Mouse (Mus musculus): ENCODE measurements around the gene Kcnn3. TPM values are rescaled to one million over a fixed set of nuclear protein-coding genes. Genes with fewer than 3 reads are reported as not detected.

The Kcnn3 gene
- total RNA-seq, 1 experiment from 2014 or later, result not detected

DNA sequence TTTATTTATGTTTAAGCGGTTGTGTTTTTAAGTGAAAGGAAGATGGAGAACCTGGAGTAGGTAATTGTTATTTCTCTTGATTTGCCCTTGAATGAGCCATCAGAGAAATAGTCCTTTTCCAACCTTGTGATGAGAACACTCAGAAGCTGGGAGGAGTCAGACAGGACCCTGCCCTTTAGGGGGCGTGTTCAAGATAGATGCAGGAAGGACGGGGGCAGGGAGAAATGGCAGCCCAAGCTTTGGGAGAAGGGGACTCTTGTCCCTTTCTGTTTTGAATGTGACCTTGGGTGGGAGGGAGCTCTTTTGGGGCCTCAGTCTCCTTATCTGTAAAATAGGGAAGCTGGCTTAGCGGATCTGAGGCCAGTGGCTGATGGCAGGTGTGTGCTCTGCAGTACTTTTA is 34.0 kb downstream of the Kcnn3 start:
- ATAC-seq (replicated peaks; ENCODE audit: insufficient number of reproducible peaks, low FRiP score, low TSS enrichment, poor library complexity, severe bottlenecking), result no peak

DNA sequence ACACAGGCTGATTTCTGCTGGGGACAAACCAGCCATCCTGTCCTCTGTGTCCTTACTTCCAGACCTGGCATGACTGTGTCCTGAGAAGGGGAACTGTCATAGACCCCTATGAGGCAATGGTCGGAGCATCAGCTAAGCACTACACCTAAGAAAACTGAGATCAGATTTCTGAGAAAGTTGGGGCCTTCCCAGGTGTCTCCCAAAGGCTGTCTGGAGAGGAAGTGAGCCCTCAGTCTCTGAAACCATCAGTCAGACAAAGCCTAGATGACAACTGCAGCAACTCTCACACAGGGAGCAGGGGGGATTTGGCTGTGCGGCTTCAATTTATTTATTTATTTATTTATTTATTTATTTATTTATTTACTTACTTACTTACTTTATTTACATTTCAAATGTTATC is 34.6 kb downstream of the Kcnn3 start:
- no peak for ATAC-seq (replicated peaks; ENCODE audit: insufficient number of reproducible peaks, low FRiP score, low TSS enrichment, poor library complexity, severe bottlenecking)

DNA sequence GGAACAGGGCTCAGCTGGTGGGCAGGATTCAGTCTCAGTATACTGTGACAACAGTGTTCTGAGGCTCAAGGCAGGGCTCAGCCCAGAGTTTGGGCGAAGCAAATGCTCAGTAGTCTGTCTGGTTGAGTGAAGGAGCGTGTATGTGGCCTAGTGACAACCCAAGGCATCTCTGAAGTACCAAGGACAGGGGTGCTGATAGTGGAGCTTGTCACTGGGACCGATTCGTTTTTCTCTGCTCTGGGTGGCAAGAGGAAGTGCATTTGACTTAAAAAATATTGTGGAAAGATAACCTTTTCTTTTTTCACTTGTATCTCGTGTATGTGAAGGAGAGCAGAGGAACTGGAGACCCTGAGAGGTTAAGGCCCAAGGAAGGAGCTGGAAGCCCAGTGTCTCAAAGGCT is 37.8 kb downstream of the Kcnn3 start:
- no peak for ATAC-seq (replicated peaks; ENCODE audit: insufficient number of reproducible peaks, low FRiP score, low TSS enrichment, poor library complexity, severe bottlenecking)

DNA sequence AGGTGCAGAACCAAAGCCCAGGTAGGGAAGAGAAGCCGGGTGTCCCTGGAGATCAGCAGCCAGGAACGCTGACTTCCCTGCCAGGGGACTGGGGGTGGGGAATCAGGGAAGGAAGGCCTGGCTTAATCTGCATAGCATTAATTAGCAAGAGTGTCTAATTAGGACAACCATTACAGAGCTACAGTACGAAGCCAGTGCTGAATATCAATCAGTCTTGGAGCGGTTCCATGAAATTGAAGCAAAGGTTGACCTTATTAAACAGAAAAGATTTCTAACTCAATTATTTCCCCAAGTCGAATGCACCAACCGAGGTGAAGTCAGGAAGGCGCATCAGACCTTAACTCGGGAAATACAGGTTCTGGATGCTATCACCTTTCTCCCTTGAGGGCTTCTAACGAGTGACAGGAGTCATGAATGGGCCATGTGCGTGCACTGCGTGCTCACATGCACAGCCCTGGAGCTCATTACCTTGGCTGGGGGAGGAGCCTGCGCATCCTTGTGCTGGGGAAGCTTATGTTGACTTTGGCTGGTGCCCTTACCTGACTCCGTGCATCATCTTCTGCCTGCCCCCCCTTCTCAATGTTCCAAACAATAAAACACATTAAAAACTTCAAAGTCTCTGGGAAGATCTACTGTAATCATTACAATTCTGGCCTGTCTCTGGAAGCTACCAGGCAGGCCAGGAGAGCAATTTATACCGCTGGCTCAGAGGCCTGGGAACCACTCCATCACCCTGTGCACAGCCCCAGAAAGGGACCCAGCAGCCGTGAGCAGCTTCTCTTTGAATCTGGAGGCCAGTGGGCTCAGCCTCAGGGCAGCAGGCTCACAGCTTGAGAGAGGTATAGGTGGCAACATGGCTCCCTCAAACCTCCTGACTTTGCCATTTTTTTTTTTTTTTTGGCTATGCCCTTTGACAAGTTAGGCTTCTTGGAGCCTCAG is 39.3 kb downstream of the Kcnn3 start:
- ATAC-seq (replicated peaks; ENCODE audit: insufficient number of reproducible peaks, low FRiP score, low TSS enrichment, poor library complexity, severe bottlenecking), result no peak

DNA sequence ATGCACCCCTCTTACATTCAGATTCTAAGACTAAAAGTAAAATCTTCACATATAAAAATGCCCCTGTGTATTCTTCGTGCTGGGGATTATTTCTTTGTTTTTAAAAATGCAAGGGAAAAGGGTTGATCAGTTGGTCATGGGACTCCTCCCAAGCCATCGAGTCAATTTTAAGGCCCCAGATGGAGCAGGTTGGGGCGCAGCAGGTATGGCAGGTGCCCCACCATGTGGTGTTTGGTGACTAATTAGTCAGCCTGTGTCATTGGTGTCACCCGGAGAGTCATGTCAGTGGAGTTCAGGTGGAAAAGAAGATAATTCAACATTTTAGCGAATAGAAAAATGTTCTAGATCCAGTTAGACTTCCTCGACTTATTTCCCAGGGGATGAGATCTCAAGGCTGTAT is 41.4 kb downstream of the Kcnn3 start:
- ATAC-seq (replicated peaks; ENCODE audit: insufficient number of reproducible peaks, low FRiP score, low TSS enrichment, poor library complexity, severe bottlenecking), result no peak

DNA sequence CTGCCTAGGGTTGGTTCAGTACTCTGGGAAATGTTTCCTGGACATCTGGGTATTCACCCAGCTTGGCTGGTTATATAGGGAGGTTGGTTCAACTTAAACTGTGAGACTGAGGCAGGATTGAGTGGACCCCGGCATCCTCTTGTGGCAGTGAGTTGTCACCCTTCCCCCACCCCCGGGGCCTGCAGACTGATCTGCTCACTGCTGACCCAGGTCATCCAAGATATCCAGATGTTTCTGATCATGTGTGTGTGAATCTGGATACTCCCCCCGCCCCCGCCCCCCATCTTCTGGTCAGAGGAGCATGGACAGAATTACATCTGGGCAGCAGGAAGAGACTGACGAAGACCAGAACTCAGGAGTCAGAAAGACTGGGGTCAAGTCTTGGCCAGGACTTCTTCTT is 45.4 kb downstream of the Kcnn3 start:
- no peak for ATAC-seq (replicated peaks; ENCODE audit: insufficient number of reproducible peaks, low FRiP score, low TSS enrichment, poor library complexity, severe bottlenecking)

DNA sequence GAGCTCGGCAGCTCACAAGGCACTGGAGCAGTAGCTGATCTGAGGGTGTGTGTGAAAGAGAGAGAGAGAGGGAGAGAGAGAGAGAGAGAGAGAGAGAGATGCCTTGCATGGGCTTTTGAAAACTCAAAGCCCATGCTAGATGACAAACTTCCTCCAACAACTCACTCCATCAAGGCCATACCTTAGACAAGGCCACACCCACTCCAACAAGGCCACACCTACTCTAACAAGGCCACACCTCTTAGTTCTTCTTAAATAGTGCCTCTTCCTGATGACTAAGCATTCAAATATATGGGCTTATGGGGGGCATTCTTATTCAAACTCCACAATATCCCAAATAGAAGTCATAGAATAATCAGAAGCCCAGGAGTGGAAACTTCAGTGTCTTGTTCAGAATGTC is 49.1 kb downstream of the Kcnn3 start:
- ATAC-seq (replicated peaks; ENCODE audit: insufficient number of reproducible peaks, low FRiP score, low TSS enrichment, poor library complexity, severe bottlenecking), result no peak

DNA sequence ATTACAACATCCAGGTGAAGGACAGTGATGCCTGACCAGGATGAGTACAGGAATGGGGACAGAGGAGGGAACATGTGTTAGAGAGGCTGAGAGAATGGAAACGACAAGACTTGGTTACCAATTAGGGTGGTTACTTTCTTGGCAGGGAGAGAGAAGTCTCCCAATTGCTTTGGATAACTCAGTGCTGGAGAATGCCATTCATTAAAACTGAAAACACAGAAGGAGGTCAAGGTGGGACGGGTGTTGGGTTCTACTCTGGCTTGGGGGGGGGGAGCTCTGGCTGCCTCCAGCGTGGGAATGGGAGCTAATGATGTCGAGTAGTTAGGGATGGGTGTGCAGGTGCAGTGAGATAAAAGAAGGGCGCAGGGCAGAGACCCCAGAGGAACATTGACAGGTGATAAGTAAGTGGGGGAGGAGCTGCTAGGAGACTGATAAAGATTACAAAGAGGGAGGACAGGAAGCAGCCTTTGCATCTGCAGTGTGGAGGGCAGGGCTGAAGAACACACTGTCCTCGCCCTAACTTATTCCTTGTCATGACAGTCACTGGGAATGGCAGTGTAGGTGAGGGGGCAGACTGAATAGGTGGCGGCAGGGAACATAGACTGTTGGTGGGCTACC is 49.9 kb downstream of the Kcnn3 start:
- no peak for ATAC-seq (replicated peaks; ENCODE audit: insufficient number of reproducible peaks, low FRiP score, low TSS enrichment, poor library complexity, severe bottlenecking)

DNA sequence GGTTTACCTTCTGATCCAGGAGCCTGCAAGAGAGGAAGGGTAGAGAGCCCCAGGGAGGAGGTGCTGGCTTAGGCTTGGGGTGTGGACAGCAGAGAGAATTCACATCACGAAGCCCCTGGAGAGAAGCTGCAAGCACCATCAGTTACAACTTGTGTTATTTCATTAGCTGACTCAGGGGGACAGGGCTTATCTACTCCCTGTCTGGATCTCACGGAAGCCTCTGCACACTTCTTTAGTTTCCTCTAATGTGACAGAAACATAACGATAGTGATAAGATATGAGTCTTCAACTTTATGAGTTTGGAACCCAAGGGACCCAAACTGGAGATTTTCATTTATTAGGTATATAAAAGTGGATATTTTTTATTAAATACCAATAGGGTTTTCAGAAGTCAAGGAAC is 50.4 kb downstream of the Kcnn3 start:
- no peak for ATAC-seq (replicated peaks; ENCODE audit: insufficient number of reproducible peaks, low FRiP score, low TSS enrichment, poor library complexity, severe bottlenecking)

DNA sequence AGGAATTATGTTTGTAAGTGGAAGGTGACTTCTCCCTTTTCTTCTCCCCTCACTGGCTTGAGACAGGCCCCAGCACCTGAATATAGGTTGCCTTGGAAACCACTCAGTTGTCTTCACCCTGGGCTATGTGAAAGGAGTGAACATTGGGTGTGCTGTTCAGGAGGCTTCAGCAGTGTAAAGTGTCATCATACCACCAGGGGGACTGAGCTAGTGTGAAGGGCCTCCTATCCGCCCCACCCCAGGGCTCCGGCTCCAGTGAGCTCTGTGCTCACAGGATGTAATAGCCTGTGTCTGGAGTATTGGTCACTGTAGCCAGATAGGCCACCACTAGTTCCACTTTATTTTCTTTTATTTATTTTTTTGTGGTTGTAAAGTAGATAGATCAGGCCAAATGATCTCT is 54.3 kb downstream of the Kcnn3 start:
- ATAC-seq (replicated peaks; ENCODE audit: insufficient number of reproducible peaks, low FRiP score, low TSS enrichment, poor library complexity, severe bottlenecking), result no peak

DNA sequence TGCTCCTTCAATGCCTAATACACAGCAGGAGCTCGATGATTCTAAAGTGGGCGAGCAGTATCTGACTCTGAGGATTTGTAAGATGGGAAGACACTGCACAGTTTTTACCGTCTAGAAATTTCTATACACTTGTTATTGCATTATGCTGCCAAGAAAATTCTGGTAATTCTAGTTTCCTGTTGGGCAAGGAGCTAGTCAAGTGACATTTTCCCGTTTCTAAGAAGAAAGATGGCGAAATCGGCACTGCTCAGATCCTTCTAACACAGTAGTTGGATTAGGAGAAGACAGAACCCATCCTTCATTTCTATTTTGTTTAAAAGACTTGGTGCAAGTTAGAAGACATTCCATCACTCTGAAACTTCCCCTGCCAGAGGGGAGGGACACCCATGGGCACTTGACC is 56.4 kb downstream of the Kcnn3 start:
- ATAC-seq (replicated peaks; ENCODE audit: insufficient number of reproducible peaks, low FRiP score, low TSS enrichment, poor library complexity, severe bottlenecking), result no peak

DNA sequence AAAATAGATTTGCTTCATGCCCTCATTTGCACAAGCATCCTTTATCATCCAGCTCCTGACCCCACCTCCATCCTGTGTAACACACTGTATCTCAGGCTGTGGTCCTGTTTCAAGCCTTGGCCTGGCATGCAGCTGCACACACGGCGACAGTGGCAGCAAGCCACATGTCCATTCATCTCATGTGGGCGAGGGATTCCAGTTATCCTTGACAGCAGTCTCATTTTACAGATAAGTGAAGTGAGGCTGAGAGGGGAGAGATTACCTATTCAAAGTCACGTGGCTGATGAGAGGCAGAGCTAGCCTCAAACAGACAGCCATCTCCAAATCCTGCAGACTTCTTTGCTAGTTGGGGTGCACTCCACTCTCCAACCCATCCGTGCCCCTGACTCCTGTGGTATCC is 57.2 kb downstream of the Kcnn3 start:
- no peak for ATAC-seq (replicated peaks; ENCODE audit: insufficient number of reproducible peaks, low FRiP score, low TSS enrichment, poor library complexity, severe bottlenecking)

DNA sequence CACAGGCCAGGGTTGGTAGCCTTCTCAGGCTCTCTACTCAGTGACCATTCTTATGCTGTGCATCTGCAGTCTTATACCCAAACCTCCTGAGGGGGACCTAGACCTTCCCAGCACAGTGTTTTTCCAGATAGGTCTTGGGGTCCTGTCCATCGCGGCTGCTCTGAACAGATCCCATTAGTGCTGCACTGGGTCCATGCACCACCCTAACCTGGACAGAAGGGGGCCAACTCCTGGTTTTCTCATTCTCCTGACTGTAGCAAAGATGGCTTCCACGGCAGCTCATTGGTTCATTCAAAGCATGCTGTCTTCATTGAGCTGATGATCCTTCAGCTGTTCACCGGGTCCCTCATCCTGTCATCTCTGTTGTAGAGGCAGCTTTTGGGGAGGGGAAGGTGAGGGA is 58.1 kb downstream of the Kcnn3 start:
- no peak for ATAC-seq (replicated peaks; ENCODE audit: insufficient number of reproducible peaks, low FRiP score, low TSS enrichment, poor library complexity, severe bottlenecking)

DNA sequence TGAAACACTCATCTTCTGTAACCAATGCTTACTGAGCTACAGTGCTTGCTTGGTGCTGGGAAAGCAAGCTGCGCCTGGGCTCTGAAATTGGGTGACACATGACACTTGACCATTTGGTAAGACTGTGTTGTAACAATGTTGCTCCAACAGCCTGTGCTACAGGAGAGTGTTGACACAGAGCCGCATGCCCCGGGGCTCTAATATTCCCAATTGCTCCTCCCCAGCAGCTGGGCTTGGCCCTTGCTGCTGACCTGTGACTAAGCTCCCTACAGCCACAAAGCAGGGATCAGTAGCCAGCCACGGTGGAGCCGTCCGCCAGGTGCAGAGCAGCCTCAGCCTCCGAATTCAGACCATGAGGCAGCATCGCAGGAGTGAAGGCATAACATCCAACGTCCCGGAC is 58.8 kb downstream of the Kcnn3 start:
- no peak for ATAC-seq (replicated peaks; ENCODE audit: insufficient number of reproducible peaks, low FRiP score, low TSS enrichment, poor library complexity, severe bottlenecking)

DNA sequence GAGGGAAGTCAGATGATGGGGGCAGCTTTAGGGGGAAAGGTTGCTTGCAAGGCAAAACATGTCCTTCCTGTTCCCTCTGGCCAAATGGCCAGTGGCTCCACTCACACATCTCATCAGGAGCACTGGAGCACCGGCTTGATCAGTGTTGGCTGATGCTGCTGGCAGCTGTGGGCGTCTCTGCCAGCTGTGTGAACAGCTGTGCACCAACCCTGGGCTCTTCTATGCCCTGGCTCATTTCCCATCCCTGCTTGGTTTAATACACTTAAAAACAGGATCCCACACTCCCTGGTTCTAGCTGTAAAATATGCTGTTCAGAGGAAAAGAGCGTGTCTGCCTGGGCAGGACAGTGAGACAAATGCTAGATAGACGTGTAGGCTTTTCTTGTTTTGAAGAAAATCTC is 64.3 kb downstream of the Kcnn3 start:
- ATAC-seq (replicated peaks; ENCODE audit: insufficient number of reproducible peaks, low FRiP score, low TSS enrichment, poor library complexity, severe bottlenecking), result no peak

DNA sequence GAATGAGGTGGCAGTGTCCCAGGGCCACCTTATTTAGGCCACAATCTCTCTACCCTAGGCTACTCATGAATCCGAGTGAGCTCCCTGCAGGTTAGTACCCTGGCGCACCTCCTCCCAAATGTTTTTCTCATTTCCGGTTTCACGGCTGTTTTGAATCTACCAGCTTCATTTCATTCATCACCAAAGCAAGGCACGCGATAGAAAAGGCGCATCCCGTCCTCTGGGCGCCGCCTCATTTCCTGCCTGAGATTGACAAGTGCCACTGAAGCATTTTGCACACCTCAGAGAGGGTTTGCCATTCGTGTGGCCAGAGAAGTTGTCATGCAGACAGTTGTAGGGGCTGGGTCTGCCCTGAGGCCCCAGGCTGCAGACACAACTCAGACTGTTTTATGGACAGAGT is 68.5 kb downstream of the Kcnn3 start:
- no peak for ATAC-seq (replicated peaks; ENCODE audit: insufficient number of reproducible peaks, low FRiP score, low TSS enrichment, poor library complexity, severe bottlenecking)

DNA sequence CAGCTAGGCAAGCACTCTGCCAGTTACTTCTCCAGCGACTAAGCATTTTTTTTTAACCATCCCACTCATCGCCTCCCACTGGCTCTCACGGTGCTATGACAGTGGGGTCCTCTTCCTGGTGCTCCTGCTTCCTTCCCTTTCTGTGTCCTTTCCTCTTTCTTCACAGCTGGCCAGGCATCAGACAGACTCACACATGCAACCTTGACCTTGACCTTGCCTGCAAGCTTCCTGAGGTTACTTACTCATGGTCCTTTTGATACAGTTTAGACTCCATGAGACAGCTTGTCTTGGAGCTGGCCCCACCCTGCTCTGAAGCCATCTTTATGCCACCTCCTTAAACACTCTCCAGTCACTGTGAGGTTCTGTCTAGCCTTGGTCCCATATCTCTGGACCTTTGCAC is 69.4 kb downstream of the Kcnn3 start:
- ATAC-seq (replicated peaks; ENCODE audit: insufficient number of reproducible peaks, low FRiP score, low TSS enrichment, poor library complexity, severe bottlenecking), result no peak

DNA sequence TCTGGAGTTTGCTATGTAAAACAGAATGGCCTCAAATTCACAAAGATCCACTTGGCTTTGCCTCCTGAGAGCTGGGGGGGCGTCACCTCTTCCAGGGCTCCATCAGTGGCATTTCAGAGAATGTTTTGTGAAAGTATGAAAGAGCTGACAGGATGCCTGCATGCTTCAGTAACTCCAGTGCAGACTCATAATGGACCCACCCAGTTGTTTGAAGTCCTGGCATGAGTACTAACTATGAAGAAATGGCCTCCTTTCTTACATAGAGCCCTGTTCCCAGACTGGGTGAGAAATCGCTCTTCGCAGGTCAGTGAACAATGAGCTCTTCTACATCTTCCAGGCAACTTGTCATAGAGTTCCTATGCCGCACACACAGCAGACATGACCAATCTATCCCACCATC is 70.4 kb downstream of the Kcnn3 start:
- ATAC-seq (replicated peaks; ENCODE audit: insufficient number of reproducible peaks, low FRiP score, low TSS enrichment, poor library complexity, severe bottlenecking), result no peak

DNA sequence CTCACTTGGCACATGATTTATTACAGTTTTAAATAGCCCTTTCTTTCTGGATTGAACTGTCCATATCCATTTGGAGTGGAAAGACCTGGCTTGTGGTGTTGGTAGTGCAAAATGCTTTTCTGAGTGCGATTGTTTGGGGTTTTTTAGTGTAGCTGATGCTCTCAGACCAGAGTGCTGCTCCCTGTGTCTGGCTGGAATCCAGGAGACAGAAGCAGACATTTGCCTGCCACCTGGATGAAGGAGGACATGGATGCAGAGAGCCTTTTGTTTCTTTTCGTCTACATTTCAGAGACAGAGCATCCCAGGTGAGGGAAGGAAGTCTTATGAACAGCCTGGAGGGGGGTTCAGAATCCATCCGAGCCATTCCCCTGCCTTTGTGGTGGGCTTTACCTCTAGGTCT is 71.5 kb downstream of the Kcnn3 start:
- no peak for ATAC-seq (replicated peaks; ENCODE audit: insufficient number of reproducible peaks, low FRiP score, low TSS enrichment, poor library complexity, severe bottlenecking)

DNA sequence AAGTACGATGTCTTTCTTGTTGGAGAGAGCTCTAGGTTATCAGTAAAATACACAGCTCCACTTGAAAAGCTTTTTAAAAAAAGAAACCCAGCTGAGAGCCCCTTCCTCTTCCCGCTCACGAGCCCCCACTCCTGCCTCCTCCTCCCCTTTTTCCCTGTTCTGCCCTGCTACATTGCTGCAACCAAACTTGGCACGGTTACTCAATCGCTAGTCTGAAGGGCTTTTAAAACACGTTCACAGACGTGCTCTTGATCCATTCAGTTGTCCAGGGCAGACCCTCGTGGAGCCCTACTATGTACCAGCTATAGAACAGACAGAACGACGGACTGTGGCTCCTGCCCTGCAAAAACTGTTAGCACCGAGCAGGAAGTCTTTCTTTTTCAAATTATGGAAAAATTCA is 72.8 kb downstream of the Kcnn3 start:
- ATAC-seq (replicated peaks; ENCODE audit: insufficient number of reproducible peaks, low FRiP score, low TSS enrichment, poor library complexity, severe bottlenecking), result no peak

Measured in monocyte, adult 5-6 weeks (primary cell).